Mouse (Mus musculus): ENCODE results near the gene Rabif. TPM values are rescaled to one million over a fixed set of nuclear protein-coding genes. Genes with fewer than 3 reads are reported as not detected.
"Not testable (repeated sequence)": the region's sequence is repeated elsewhere in the genome, so short reads cannot be mapped to it uniquely, and the experiment has no call there.

Rabif gene
- polyA plus RNA-seq (2015; fragmentation: Nextera tagmentation; extraction: Ambion mirVana), result 33.8 and 38.7 TPM in 2 replicates

GRCm38 (mm10) chr1:134494428-134495215 lies at the start of gene Rabif:
Rabif (plus strand) TSS chr1:134494648.
- peaks cover 10% of the 10 kb centered on the region for H3K4me1 ChIP-seq (replicated peaks; ENCODE audit: insufficient read depth, low read length)
- H3K27me3 ChIP-seq (ENCODE audit: insufficient read depth, low read length), result no peaks in the 10 kb centered on the region
- TF ChIP-seq CTCF (IDR thresholded peaks at IDR 0.05; ENCODE audit: low read depth), result peak; percentile 68
- DNase-seq (ENCODE audit: low spot score) (peak; percentile 99), ATAC-seq (replicated peaks; ENCODE audit: low FRiP score, low read depth) (peak; percentile 98)
- peak within 1 kb of the TSS; percentile 72 for H3K9ac ChIP-seq (ENCODE audit: low read depth, low read length)
- H3K4me3 ChIP-seq (replicated peaks; ENCODE audit: low read depth, low read length), result peak within 1 kb of the TSS; percentile 76
- H3K36me3 ChIP-seq (ENCODE audit: insufficient read depth, low read length), result peaks cover 10% of the 10 kb centered on the region; the same call in 1 of the 2 replicates
- WGBS, result under 1% methylated on average over 58 of the region's 58 CpGs
- H3K4me2 ChIP-seq (ENCODE audit: low read length), result peak within 1 kb of the TSS; percentile 68
- H3K9me3 ChIP-seq (replicated peaks; ENCODE audit: low read length), result no peaks in the 10 kb centered on the region
- peak within 1 kb of the TSS; percentile 92 for H3K27ac ChIP-seq

- H3K9me3 ChIP-seq (replicated peaks; ENCODE audit: low read length), result no peaks in the 10 kb centered on the region
- no peak overlapping the region for H3K4me3 ChIP-seq (replicated peaks; ENCODE audit: low read depth, low read length)
- H3K9ac ChIP-seq (ENCODE audit: low read depth, low read length), result no peak overlapping the region
- ATAC-seq (replicated peaks; ENCODE audit: low FRiP score, low read depth) (no peak), DNase-seq (ENCODE audit: low spot score) (no peak)
- TF ChIP-seq CTCF (IDR thresholded peaks at IDR 0.05; ENCODE audit: low read depth), result no peak
- no peaks in the 10 kb centered on the region for H3K4me1 ChIP-seq (replicated peaks; ENCODE audit: insufficient read depth, low read length)
- no peaks in the 10 kb centered on the region for H3K36me3 ChIP-seq (ENCODE audit: insufficient read depth, low read length)
- WGBS, result 83% methylated on average over 2 of the region's 2 CpGs
- no peaks in the 10 kb centered on the region for H3K27me3 ChIP-seq (ENCODE audit: insufficient read depth, low read length)
- no peak overlapping the region for H3K4me2 ChIP-seq (ENCODE audit: low read length)
- H3K27ac ChIP-seq, result no peak overlapping the region
Measured at GRCm38 (mm10) chr1:134445418-134445817, 49.0 kb upstream of the Rabif start.

DNA sequence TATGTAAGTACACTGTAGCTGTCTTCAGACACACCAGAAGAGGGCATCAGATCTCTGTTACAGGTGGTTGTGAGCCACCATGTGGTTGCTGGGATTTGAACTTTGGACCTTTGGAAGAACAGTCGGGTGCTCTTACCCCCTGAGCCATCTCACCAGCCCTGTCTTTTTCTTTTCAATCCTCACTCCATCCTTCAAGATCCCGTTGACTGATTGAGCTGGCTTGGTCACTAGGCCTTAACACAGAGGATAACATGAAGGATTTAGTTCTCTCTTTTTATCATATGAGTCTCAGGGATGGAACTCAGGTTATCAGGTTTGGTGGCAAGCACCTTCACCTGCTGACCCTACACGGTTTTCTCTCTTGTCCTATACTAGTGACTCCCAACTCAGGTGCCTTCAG lies 45.9 kb upstream of the Rabif start:
- H3K4me2 ChIP-seq (ENCODE audit: low read length); H3K9me3 ChIP-seq (replicated peaks; ENCODE audit: low read length); H3K36me3 ChIP-seq (ENCODE audit: insufficient read depth, low read length); H3K4me1 ChIP-seq (replicated peaks; ENCODE audit: insufficient read depth, low read length); H3K4me3 ChIP-seq (replicated peaks; ENCODE audit: low read depth, low read length); H3K27me3 ChIP-seq (ENCODE audit: insufficient read depth, low read length); H3K9ac ChIP-seq (ENCODE audit: low read depth, low read length); H3K27ac ChIP-seq; ATAC-seq (replicated peaks; ENCODE audit: low FRiP score, low read depth); DNase-seq (ENCODE audit: low spot score): not testable (repeated sequence)
- 69% methylated on average over 3 of the region's 3 CpGs for WGBS

DNA sequence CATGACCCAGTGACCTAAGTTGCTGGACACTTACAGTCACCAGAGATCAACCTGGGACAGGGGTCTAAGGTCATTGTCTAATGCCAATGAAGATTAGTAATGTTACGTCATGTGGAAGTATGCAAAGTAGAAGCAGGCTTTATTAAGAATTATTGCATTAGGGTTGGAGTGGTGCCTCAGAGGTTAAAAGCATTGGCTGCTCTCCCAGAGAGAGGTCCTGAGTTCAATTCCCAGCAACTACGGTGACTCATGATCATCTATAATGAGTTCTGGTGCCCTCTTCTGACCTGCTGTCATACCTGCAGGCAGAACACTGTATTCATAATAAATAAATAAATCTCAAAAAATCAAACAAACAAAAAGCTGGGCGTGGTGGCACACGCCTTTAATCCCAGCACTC lies 44.2 kb upstream of the Rabif start:
- ATAC-seq (replicated peaks; ENCODE audit: low FRiP score, low read depth) (no peak), DNase-seq (ENCODE audit: low spot score) (no peak)
- no peaks in the 10 kb centered on the region for H3K9me3 ChIP-seq (replicated peaks; ENCODE audit: low read length)
- H3K4me1 ChIP-seq (replicated peaks; ENCODE audit: insufficient read depth, low read length), result peaks cover 4% of the 10 kb centered on the region; the same call in 1 of the 2 replicates
- no peak overlapping the region for H3K9ac ChIP-seq (ENCODE audit: low read depth, low read length)
- no peak for TF ChIP-seq CTCF (IDR thresholded peaks at IDR 0.05; ENCODE audit: low read depth)
- no peak overlapping the region for H3K4me2 ChIP-seq (ENCODE audit: low read length)
- H3K36me3 ChIP-seq (ENCODE audit: insufficient read depth, low read length), result no peaks in the 10 kb centered on the region
- H3K4me3 ChIP-seq (replicated peaks; ENCODE audit: low read depth, low read length), result no peak overlapping the region
- H3K27me3 ChIP-seq (ENCODE audit: insufficient read depth, low read length), result no peaks in the 10 kb centered on the region
- no peak overlapping the region for H3K27ac ChIP-seq
- 75% methylated on average over 4 of the region's 4 CpGs for WGBS

DNA sequence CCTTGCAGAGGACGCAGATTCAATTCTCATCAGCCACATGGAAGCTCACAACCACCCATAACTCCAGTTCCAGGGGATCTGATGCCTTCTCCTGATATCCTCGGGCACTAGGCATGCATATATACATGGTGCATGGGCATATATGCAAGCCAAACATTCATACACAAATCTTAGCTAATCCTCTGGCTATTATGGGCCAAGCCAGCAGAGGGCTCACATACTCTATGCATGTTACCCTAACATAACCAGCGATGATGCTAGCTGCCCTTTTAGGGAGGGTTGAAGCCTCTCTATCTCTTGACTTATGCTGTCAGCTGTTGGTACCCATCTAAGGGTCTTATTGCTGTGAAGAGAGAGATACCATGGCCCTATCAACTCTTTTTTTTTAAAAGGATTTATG lies 43.5 kb upstream of the Rabif start:
- WGBS, result 48% methylated on average over 3 of the region's 3 CpGs
- no peaks in the 10 kb centered on the region for H3K27me3 ChIP-seq (ENCODE audit: insufficient read depth, low read length)
- no peak overlapping the region for H3K4me2 ChIP-seq (ENCODE audit: low read length)
- peak; percentile 71 for TF ChIP-seq CTCF (IDR thresholded peaks at IDR 0.05; ENCODE audit: low read depth)
- no peaks in the 10 kb centered on the region for H3K36me3 ChIP-seq (ENCODE audit: insufficient read depth, low read length)
- H3K4me3 ChIP-seq (replicated peaks; ENCODE audit: low read depth, low read length), result no peak overlapping the region
- H3K4me1 ChIP-seq (replicated peaks; ENCODE audit: insufficient read depth, low read length), result peaks cover 6% of the 10 kb centered on the region; the same call in 1 of the 2 replicates
- H3K9ac ChIP-seq (ENCODE audit: low read depth, low read length), result no peak overlapping the region
- peak; percentile 62 for DNase-seq (ENCODE audit: low spot score)
- no peaks in the 10 kb centered on the region for H3K9me3 ChIP-seq (replicated peaks; ENCODE audit: low read length)
- no peak overlapping the region for H3K27ac ChIP-seq
- no peak for ATAC-seq (replicated peaks; ENCODE audit: low FRiP score, low read depth)

DNA sequence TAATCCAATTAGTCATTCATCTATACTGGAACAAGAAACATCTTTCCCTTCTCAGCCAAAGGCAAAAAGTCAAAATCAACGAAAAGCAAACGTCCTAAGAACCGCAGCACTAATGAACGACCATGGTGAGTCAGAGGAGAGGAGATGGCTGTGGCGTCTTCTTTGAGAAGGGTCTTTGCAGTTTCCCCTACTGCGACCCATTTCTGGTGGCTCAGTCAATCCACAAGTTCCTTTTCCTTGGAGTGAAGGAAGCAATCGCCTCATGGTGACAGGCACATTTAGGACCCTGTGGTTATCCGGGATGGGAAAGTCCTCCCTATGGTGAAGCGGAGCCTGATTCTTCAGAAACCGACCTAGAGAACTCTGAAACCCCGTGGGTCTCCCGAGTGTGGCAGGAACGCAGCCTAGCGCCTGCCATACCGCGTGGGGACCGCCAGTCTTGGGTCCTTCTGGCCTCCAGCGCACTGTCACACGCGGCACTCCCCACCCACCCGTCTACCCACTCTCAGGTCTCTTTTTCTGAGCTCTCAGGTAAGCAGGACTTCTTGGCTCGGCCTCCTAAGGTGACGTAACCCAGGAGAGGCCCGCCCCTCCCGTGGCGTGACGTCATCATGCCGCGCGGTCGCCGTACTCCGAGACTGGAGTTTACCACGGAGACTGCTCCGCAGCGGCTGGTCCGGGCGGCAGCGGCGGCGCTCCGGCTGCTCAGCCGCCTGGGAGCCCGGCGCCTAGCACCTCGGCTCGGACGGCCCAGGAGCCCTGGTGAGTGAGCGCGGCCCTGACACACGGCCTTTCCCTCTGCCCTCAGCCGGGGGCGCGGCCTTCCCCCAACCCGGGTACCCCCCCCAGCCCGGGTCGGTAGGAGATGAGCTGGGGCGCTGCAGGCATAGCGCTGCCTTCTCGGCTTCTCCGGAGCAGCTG lies 39.3 kb upstream of the Rabif start, which contains the start of gene Klhl12:
TSS of gene Klhl12 (plus strand) at position 628 of the 921 bp plus-strand sequence.
- peak; percentile 97 for ATAC-seq (replicated peaks; ENCODE audit: low FRiP score, low read depth)
- no peaks in the 10 kb centered on the region for H3K9me3 ChIP-seq (replicated peaks; ENCODE audit: low read length)
- WGBS, result 1% methylated on average over 54 of the region's 61 CpGs
- no peaks in the 10 kb centered on the region for H3K36me3 ChIP-seq (ENCODE audit: insufficient read depth, low read length)
- peak within 1 kb of the TSS; percentile 84 for H3K4me2 ChIP-seq (ENCODE audit: low read length)
- H3K9ac ChIP-seq (ENCODE audit: low read depth, low read length), result peak within 1 kb of the TSS; percentile 96
- peak; percentile 85 for DNase-seq (ENCODE audit: low spot score)
- H3K27ac ChIP-seq, result peak within 1 kb of the TSS; percentile 81
- no peak for TF ChIP-seq CTCF (IDR thresholded peaks at IDR 0.05; ENCODE audit: low read depth)
- peak within 1 kb of the TSS; percentile 94 for H3K4me3 ChIP-seq (replicated peaks; ENCODE audit: low read depth, low read length)
- H3K4me1 ChIP-seq (replicated peaks; ENCODE audit: insufficient read depth, low read length), result peaks cover 11% of the 10 kb centered on the region; the same call in 1 of the 2 replicates
- H3K27me3 ChIP-seq (ENCODE audit: insufficient read depth, low read length), result no peaks in the 10 kb centered on the region

All from kidney, postnatal 0 days (tissue).